Mouse (Mus musculus): ENCODE measurements around the gene Ankrd13b. TPM values are rescaled to one million over a fixed set of nuclear protein-coding genes. Genes with fewer than 3 reads are reported as not detected.

The Ankrd13b gene
- total and polyA plus RNA-seq, 3 experiments: 0.55 to 2.7 (median 1.7) TPM

- no peaks in the 10 kb centered on the region for H3K27me3 ChIP-seq (replicated peaks)
- no peaks in the 10 kb centered on the region for H3K79me2 ChIP-seq (replicated peaks; ENCODE audit: control insufficient read depth, extremely low read depth, insufficient read depth, poor library complexity, severe bottlenecking)
- in situ Hi-C loops (cut with MboI; ENCODE audit: low pct_ligation_motif_present, low pct_unique_long_range_greater_than_20kb, low sequenced_read_pairs): no loop called here
- H3K4me1 ChIP-seq (ENCODE audit: control insufficient read depth in 1 of 2, insufficient read depth in 2 of 2): peaks cover 7 to 28% of the 10 kb centered on the region in 2 experiments
- no peak overlapping the region for H3K4me2 ChIP-seq (ENCODE audit: insufficient read depth, low read depth, poor library complexity, severe bottlenecking)
- H3K9me3 ChIP-seq (replicated peaks; ENCODE audit: low read length): no peaks in the 10 kb centered on the region
- TF ChIP-seq POLR2AphosphoS2 (IDR thresholded peaks at IDR 0.05; ENCODE audit: low read depth, low read length) (no peak), RAD21 (IDR thresholded peaks at IDR 0.05; ENCODE audit: low read depth, low read length) (no peak), GABPA (IDR thresholded peaks at IDR 0.05; ENCODE audit: insufficient replicate concordance, low read depth, low read length) (no peak), SIN3A (IDR thresholded peaks at IDR 0.05; ENCODE audit: low read length) (no peak), KAT2A (IDR thresholded peaks at IDR 0.05; ENCODE audit: insufficient replicate concordance, low read length) (no peak), ZC3H11A (IDR thresholded peaks at IDR 0.05; ENCODE audit: low read depth, low read length) (no peak), ZNF384 (IDR thresholded peaks at IDR 0.05; ENCODE audit: low read depth, low read length) (no peak), HCFC1 (IDR thresholded peaks at IDR 0.05; ENCODE audit: low read depth, low read length) (no peak)
- dilution Hi-C loops (cut with MboI; ENCODE audit: extremely low pct_ligation_motif_present, extremely low pct_unique_long_range_greater_than_20kb, low sequenced_read_pairs): no loop called here
- H3K36me3 ChIP-seq (replicated peaks in 1 of 2; ENCODE audit: control insufficient read depth in 1 of 2, insufficient read depth in 1 of 2, low read length in 1 of 2): peaks cover 71 to 95% of the 10 kb centered on the region in 2 experiments
- no peak overlapping the region for H3K4me3 ChIP-seq (replicated peaks in 1 of 3; ENCODE audit: low read depth in 2 of 3, low read length in 2 of 3, poor library complexity in 1 of 3)
- H3K27ac ChIP-seq (ENCODE audit: insufficient read depth, low read depth): no peak overlapping the region
- no peak for DNase-seq (ENCODE audit: extremely low read depth)
- H3K9ac ChIP-seq (ENCODE audit: insufficient read depth, low read depth): no peak overlapping the region
Measured at GRCm38 (mm10) chr11:77504377-77504776, 14.9 kb upstream of the Ankrd13b start.

DNA sequence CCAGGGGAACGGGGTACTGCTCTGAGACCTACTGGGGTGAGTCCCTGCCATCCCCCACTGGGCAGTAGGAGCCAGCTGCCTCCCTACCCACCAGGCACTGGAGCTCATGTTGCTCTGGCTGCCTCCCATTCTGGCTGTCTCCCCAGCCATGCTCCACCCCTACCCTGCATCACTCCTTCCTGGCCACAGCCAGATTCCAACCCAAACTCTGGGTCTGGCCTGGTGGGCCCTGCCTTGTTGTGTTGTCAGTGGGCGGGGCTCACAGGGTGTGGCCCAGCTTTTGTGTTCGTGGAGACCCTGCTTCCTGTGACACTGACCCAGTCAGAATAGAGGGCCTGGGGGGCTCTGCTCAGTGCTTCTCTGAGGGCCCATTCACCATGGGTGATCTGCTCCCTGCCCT is 14.0 kb upstream of the Ankrd13b start:
- H3K36me3 ChIP-seq (replicated peaks in 1 of 2; ENCODE audit: control insufficient read depth in 1 of 2, insufficient read depth in 1 of 2, low read length in 1 of 2): peaks cover 74 to 96% of the 10 kb centered on the region in 2 experiments

DNA sequence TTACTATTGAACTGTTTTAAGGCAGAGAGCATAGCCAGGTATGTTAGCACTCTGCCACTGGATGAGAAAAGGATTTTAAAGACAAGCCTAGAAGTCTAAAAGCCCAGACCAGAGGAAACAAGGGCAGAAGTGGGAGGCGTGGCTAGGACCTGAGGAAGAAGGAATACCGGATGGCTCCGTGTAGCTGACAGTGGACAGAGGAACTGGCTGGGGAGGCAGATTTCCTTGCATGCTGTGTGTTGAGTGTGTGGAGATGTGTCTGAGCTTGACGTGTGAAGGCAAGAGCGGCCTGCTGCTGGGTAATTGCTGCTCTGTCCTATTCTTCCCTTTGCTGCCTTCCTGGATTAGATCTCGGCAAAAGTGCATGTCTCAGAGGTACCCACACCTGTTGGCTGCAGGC is 13.0 kb upstream of the Ankrd13b start:
- Histone ChIP-seq H3K4me3 (replicated peaks in 1 of 3; ENCODE audit: low read depth in 2 of 3, low read length in 2 of 3, poor library complexity in 1 of 3) (no peak overlapping the region), H3K9me3 (replicated peaks; ENCODE audit: low read length) (no peaks in the 10 kb centered on the region), H3K27ac (ENCODE audit: insufficient read depth, low read depth) (no peak overlapping the region), H3K36me3 (replicated peaks in 1 of 2; ENCODE audit: control insufficient read depth in 1 of 2, insufficient read depth in 1 of 2, low read length in 1 of 2) (peaks cover 71 to 98% of the 10 kb centered on the region in 2 experiments), H3K27me3 (replicated peaks) (no peaks in the 10 kb centered on the region), H3K79me2 (replicated peaks; ENCODE audit: control insufficient read depth, extremely low read depth, insufficient read depth, poor library complexity, severe bottlenecking) (no peaks in the 10 kb centered on the region; the same call in 1 of the 2 replicates), H3K4me1 (ENCODE audit: control insufficient read depth in 1 of 2, insufficient read depth in 2 of 2) (peaks cover 0 to 27% of the 10 kb centered on the region in 2 experiments; a peak in 2 of 4 replicates), H3K4me2 (ENCODE audit: insufficient read depth, low read depth, poor library complexity, severe bottlenecking) (no peak overlapping the region), H3K9ac (ENCODE audit: insufficient read depth, low read depth) (no peak overlapping the region)
- TF ChIP-seq TCF12 (IDR thresholded peaks at IDR 0.05; ENCODE audit: low read depth, low read length) (no peak), MAX (IDR thresholded peaks at IDR 0.05; ENCODE audit: low read length) (no peak), JUND (conservative IDR thresholded peaks at IDR 0.05; ENCODE audit: low read depth, low read length) (no peak), ETS1 (conservative IDR thresholded peaks at IDR 0.05; ENCODE audit: low read depth, low read length) (no peak), PAX5 (IDR thresholded peaks at IDR 0.05; ENCODE audit: low read length) (no peak)
- in situ Hi-C loops (cut with MboI; ENCODE audit: low pct_ligation_motif_present, low pct_unique_long_range_greater_than_20kb, low sequenced_read_pairs): no loop called here
- dilution Hi-C loops (cut with MboI; ENCODE audit: extremely low pct_ligation_motif_present, extremely low pct_unique_long_range_greater_than_20kb, low sequenced_read_pairs): no loop called here
- DNase-seq (ENCODE audit: extremely low read depth): no peak

More for the DNA sequence above, 14.0 kb upstream of the Ankrd13b start:
- TF ChIP-seq ETS1 (conservative IDR thresholded peaks at IDR 0.05; ENCODE audit: low read depth, low read length): no peak
- TF ChIP-seq JUND (conservative IDR thresholded peaks at IDR 0.05; ENCODE audit: low read depth, low read length): no peak
- no peak for TF ChIP-seq MAFK (IDR thresholded peaks at IDR 0.05; ENCODE audit: insufficient replicate concordance, low read length)
- dilution Hi-C loops (cut with MboI; ENCODE audit: extremely low pct_ligation_motif_present, extremely low pct_unique_long_range_greater_than_20kb, low sequenced_read_pairs) (no loop called here), in situ Hi-C loops (cut with MboI; ENCODE audit: low pct_ligation_motif_present, low pct_unique_long_range_greater_than_20kb, low sequenced_read_pairs) (no loop called here)
- H3K4me2 ChIP-seq (ENCODE audit: insufficient read depth, low read depth, poor library complexity, severe bottlenecking): no peak overlapping the region
- DNase-seq (ENCODE audit: extremely low read depth): no peak
- H3K9ac ChIP-seq (ENCODE audit: insufficient read depth, low read depth): no peak overlapping the region
- H3K4me3 ChIP-seq (replicated peaks in 1 of 3; ENCODE audit: low read depth in 2 of 3, low read length in 2 of 3, poor library complexity in 1 of 3): no peak overlapping the region
- no peaks in the 10 kb centered on the region for H3K9me3 ChIP-seq (replicated peaks; ENCODE audit: low read length)
- no peaks in the 10 kb centered on the region; the same call in 1 of the 2 replicates for H3K79me2 ChIP-seq (replicated peaks; ENCODE audit: control insufficient read depth, extremely low read depth, insufficient read depth, poor library complexity, severe bottlenecking)
- peaks cover 4 to 25% of the 10 kb centered on the region in 2 experiments for H3K4me1 ChIP-seq (ENCODE audit: control insufficient read depth in 1 of 2, insufficient read depth in 2 of 2)
- no peaks in the 10 kb centered on the region for H3K27me3 ChIP-seq (replicated peaks)
- H3K27ac ChIP-seq (ENCODE audit: insufficient read depth, low read depth): no peak overlapping the region
